Mouse (Mus musculus): ENCODE data around the gene Glud1.

- TF ChIP-seq POLR2A (IDR thresholded peaks at IDR 0.05; ENCODE audit: insufficient read length, low read depth) (no peak), POLR2AphosphoS2 (IDR thresholded peaks at IDR 0.05; ENCODE audit: insufficient read length, low read depth) (no peak), MAX (IDR thresholded peaks at IDR 0.05; ENCODE audit: low read depth) (no peak), USF1 (IDR thresholded peaks at IDR 0.05; ENCODE audit: low read depth) (no peak)
These were observed 7.3 kb upstream of the Glud1 start for GRCm38 (mm10) chr14:34303265-34303680.

Data from myocyte (in vitro differentiated cells).